22 mouse cellular contexts compared by ENCODE assay signal in genomic region chr10:3650561-3650960, GRCm38 (mm10).
"Had no signal": no experiment of that assay in that cellular context is flagged by ENCODE, and none has a peak within 500 bp of the region (broad histone marks: within the 10 kb centered on the region; RNA-seq: fewer than 3 reads in every experiment).

No protein-coding gene starts in this region.

- H3K36me3 ChIP-seq: heart, embryonic 10.5 days; heart, embryonic 12.5 days; hindbrain, embryonic 13.5 days; liver, embryonic 13.5 days; liver, embryonic 15.5 days had no signal

- H3K27ac ChIP-seq: gastrocnemius, adult 2 months; heart, embryonic 10.5 days; hindbrain, embryonic 13.5 days; layer of hippocampus, adult 2 months; left cerebral cortex, adult 2 months; liver, embryonic 13.5 days; liver, embryonic 15.5 days had no signal

- H3K4me3 ChIP-seq: gastrocnemius, adult 2 months; heart, embryonic 10.5 days; heart, embryonic 12.5 days; hindbrain, embryonic 13.5 days; layer of hippocampus, adult 2 months; left cerebral cortex, adult 2 months; liver, embryonic 13.5 days; liver, embryonic 15.5 days had no signal

- DNase-seq: gastrocnemius, adult 2 months; gastrocnemius, postnatal 10 days; gastrocnemius, postnatal 25 days; heart, postnatal 10 days; heart, postnatal 4 days; kidney, adult 18-20 months; kidney, adult 8-10 months; kidney, postnatal 10 days; kidney, postnatal 25 days; kidney, postnatal 4 days; liver; liver, embryonic 13.5 days had no signal

- ATAC-seq: hindbrain, embryonic 16.5 days; inflammation-experienced regulatory T-cells, adult 6 months; intestine, postnatal 0 days had no signal

- H3K4me2 ChIP-seq: heart, embryonic 12.5 days; hindbrain, embryonic 13.5 days; liver, embryonic 11.5 days; liver, embryonic 13.5 days; liver, embryonic 15.5 days had no signal

- H3K9me3 ChIP-seq: heart, embryonic 10.5 days; heart, embryonic 12.5 days; hindbrain, embryonic 13.5 days; liver, embryonic 13.5 days; liver, embryonic 15.5 days had no signal

- H3K27me3 ChIP-seq: heart, embryonic 12.5 days; hindbrain, embryonic 13.5 days; liver, embryonic 13.5 days; liver, embryonic 15.5 days had no signal

- H3K9ac ChIP-seq: heart, embryonic 12.5 days; hindbrain, embryonic 13.5 days; liver, embryonic 13.5 days; liver, embryonic 15.5 days had no signal

- H3K4me1 ChIP-seq: heart, embryonic 10.5 days; heart, embryonic 12.5 days; hindbrain, embryonic 13.5 days; liver, embryonic 13.5 days; liver, embryonic 15.5 days had no signal
